Mouse (Mus musculus) induced T-regulatory cell, adult 2 months (primary cell): ENCODE results near the gene Pitpnc1.

Experiments
- DNase-seq: peaks from one replicate; pipeline ENCODE4 v3.0.0-alpha.2; 2012; ENCODE audit warnings: low read depth

The Pitpnc1 gene

GRCm38 (mm10) chr11:107327326-107327725 lies 143.2 kb downstream of the Pitpnc1 start:
- no peak for DNase-seq

GRCm38 (mm10) chr11:107325739-107326725 lies 144.5 kb downstream of the Pitpnc1 start:
- DNase-seq = no peak

- DNase-seq = no peak
Observed at GRCm38 (mm10) chr11:107325226-107325625, 145.3 kb downstream of the Pitpnc1 start.

DNA sequence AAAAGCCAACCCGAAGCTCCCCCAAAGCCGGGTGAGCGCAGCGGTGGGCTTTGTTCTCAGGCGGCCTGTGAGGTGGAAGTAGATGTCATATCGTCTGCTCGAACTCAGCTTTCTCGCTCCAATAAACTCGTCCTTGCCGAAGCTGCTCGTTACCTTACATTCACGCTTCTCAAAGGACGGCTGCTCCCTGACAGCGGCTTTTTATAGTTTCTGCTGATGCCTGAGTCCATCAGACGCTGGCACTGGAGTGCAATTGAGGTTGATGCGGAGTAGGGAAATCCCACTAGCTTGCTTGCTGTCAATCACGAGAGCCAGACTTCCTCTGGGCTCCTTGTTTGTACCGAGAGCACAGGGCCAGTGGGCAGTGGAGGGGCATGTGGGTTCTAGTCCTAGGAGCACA lies 147.3 kb downstream of the Pitpnc1 start:
- DNase-seq = no peak

DNA sequence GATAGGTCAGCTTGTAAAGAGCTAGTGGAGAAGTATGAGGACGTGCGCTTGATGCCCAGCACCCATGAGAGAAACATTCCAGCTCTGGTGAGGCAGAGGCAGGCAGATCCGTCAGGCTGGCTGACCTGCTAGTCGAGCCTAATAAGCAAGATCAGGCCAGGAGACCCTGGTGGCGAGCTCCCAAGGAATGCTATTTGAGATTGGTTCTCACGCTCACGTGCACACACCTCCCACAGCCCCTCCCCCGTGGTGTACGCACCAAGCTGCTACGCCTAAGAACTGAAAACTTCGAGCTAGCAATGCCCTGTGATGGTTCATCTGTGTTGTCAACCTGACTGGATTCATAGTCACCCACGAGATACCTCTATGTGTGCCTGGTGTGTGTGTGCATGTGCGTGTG lies 148.3 kb downstream of the Pitpnc1 start:
- no peak for DNase-seq

DNA sequence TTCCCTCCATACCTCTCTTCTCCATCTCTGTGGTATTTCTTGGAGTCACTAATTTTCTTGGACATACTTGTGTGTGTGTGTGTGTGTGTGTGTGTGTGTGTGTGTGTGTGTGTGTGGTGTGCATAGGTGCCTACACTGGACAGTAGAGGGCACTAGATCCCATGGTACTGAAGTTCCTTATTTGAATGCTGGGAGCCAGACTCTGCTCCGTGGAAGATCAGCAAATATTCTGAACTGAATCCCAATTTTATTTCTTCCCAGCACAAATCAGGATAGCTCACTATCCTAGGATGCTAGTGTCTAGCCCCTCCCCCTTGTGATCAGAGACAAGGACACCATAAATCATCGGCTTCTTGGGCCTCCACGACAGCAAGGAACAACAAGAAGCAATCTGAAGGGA lies 148.7 kb downstream of the Pitpnc1 start:
- no peak for DNase-seq

DNA sequence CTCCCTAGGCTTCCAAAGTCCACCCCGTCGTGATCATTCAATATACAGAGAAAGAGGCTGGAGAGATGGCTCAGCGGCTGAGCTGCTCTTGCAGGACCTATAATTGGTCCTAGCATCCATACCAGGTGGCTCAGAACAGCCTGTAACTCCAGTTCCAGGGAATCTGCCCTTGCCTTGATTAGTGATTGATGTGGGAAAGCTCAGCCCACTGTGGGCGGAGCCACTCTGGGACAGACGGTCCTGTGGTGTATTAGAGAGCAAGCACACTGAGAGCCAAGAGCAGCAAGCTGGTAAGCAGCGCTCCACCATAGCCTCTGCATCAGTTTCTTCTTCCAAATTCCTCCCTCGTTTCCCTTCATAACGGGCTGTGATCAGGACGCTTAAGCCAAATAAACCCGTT lies 150.6 kb downstream of the Pitpnc1 start:
- no peak for DNase-seq

- DNase-seq = no peak
Observed at GRCm38 (mm10) chr11:107317653-107318281, 152.7 kb downstream of the Pitpnc1 start.

- DNase-seq = no peak
Observed at GRCm38 (mm10) chr11:107315475-107315874, 155.0 kb downstream of the Pitpnc1 start.

DNA sequence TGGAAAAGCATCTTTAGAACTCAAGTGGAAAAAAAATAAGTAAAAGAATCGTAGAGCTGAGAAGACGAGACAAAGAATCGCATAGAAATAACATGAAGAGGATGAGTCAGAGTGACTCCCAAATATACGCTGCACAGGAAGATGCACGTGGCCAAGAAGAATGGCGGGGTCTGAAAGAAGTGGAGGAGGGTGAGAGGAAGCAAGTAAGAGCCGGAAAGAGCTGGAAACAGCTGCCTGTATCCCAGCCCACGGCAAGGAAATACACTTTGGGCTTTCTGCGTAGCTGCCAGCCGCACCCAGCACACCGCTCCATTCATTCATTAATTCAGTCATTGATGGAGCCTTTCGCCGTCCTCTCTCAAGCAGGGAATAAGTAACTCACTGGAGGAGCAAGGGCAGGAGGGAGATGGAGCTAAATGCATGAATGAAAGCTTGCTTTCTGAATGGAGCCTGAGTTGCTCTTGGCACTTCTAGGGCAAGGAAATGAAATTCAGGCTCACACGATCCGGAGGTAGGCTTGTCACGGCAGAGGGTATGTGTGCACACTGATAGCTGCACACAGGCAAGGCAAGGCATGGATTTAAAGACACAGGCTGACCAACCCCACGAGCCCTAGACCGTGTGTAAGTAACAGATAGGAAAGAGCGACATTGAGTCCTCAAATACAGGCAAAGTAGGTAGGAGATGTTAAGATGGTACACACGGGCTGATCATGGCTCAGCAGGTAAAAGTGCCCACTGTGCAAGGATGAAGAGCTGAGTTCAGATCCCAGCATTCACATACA lies 160.0 kb downstream of the Pitpnc1 start:
- no peak for DNase-seq

DNA sequence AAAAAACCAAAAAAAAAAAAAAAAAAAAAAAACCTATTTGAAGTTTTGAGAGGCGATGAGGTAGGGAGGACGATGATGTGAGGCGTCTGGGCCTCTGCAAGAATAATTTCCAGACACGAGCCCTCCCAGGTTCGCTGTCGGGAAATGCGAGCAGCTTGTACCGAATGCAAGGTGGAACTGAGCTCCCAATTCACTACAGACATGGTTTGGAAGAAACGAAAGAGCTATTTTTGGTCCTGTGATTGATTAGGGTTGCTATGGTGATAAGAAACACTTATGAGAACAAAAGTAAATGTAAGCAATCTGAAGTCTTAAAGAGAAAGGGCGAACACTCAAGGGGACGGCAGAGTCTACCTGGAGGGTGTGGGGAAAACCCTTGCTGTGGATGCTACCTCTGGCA lies 164.3 kb downstream of the Pitpnc1 start:
- no peak for DNase-seq

DNA sequence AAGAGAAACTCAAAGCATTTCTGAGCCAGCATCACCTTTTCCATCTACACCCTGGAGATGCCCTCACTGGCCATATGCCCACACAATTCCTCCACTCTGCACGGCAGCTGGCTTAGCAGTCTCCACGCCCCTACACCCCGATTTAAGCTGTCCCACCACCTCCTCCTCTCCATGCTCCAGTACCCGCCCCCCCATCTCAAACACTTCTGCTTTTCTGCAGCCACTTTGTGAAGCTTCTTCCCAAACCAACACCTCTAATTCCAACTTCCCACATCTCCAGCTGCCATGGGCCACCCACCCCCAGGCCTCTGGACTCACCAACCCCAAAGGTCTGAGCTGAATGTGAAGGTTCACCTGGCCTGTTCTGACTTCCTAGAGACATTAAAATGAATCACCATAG lies 168.4 kb downstream of the Pitpnc1 start:
- no peak for DNase-seq

GRCm38 (mm10) chr11:107300235-107300634 lies 170.3 kb downstream of the Pitpnc1 start:
- no peak for DNase-seq

DNA sequence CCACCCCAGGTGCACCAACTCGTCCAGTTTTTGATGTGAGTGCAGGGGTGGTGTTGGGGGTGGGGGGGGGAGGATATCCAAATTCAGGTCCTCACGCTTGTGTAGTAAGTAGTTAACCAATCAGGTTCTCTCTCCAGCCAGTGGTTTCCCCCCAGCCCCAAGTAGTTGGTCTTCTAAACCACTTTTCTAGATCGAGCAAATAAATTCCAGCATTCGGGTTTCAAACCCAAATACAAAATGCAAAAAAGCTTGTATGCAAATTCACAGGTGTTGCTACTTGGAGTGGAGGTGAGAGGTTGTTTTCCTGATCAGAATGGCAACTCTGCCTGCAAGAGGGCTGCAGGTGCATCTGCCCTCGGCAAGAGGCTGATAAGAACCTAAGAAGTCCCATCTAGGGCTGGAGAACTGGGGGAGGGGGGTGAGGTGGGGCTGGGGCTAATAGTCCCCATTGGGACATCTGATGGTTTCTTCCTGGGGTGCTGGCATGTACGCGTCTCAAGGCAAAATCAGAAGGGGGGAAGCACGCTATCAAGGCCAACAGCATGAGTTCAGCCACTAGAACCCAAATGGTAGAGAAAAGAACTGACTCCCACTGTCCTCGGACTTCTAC lies 170.9 kb downstream of the Pitpnc1 start:
- DNase-seq = no peak

DNA sequence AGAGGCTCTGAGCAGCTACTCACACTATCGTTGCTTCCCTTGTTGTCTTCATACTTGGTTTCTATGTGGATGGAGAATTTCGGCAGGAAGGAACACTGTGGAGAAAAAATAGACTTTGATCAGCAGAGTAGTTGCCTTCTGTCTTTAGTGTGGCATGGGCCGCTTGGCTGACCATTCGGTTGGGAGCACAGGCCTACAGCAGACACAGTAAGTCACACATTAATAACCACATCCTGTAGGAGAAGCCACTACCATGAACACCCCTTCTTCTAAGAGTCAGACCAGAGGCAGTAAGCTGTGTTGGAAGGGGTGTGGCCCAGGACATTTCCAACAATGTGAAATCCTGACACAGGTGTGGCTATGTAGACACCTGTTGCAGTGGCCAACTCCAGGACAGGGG lies 174.3 kb downstream of the Pitpnc1 start:
- no peak for DNase-seq

- DNase-seq = no peak
Observed at GRCm38 (mm10) chr11:107292036-107292435, 178.5 kb downstream of the Pitpnc1 start.

GRCm38 (mm10) chr11:107288186-107288563 lies 182.3 kb downstream of the Pitpnc1 start:
- DNase-seq = no peak

GRCm38 (mm10) chr11:107287215-107288185 lies 183.0 kb downstream of the Pitpnc1 start:
- no peak for DNase-seq

DNA sequence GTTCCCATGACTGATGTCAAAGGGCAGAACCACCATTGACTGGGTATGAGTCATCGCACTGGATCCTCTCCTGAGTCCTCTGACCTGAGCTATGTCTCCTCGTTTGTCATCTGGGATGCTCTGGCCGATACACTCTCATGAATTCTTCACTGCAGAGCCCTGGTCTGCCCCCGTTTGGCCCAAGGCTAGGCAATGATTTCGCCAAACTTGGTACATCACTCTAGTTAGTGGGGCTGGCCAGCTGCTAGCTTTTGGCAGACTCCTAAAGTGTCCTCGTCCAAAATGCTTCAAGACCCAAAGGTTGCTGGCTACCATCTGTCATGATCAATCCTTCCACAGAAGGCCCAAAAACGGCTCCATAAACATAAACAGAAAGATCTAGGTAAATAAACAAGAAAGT lies 184.8 kb downstream of the Pitpnc1 start:
- no peak for DNase-seq

DNA sequence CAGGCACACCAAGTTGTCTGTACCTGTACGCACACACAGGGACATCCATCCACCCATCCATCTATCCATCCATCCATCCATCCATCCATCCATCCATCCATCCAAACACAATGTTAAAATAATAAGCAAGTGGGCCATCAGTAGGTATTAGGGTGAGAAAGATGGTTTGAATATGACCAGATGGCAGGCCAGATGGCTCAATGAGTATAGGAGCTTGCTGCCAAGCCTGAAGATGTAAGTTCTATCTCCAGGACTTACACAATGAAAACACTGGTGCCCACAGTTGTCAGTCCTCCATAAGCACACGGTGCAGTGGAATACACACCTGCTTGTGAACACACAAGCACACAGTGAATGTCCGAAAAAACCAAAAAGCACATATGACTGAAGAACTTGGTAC lies 186.9 kb downstream of the Pitpnc1 start:
- DNase-seq = no peak

- no peak for DNase-seq
Observed at GRCm38 (mm10) chr11:107282481-107282880, 188.0 kb downstream of the Pitpnc1 start.
